Mouse (Mus musculus) gastrocnemius, postnatal 10 days (tissue): ENCODE data around the gene Eipr1. TPM values are rescaled to one million over a fixed set of nuclear protein-coding genes. Genes with fewer than 3 reads are reported as not detected.

Experiments
- DNase-seq: peaks from one replicate; pipeline ENCODE4 v3.0.0; 2021; ENCODE audit warnings: mixed read lengths
- total RNA-seq, 2 experiments: library from RNA; stranded (reverse); gene quantifications; 2 replicates each; pipeline ENCODE4 v1.2.3; 2021

Gene Eipr1
- total RNA-seq, 2 experiments from 2014 or later = 6.4 to 6.9 TPM

GRCm38 (mm10) chr12:28817891-28818290, 66.3 kb downstream of the Eipr1 start:
- no peak for DNase-seq

GRCm38 (mm10) chr12:28823518-28823917, 71.9 kb downstream of the Eipr1 start:
- no peak for DNase-seq

GRCm38 (mm10) chr12:28829502-28829901, 77.9 kb downstream of the Eipr1 start:
- no peak for DNase-seq

- DNase-seq = no peak
These were observed 78.9 kb downstream of the Eipr1 start for GRCm38 (mm10) chr12:28830471-28830870.

GRCm38 (mm10) chr12:28831066-28831733, 79.6 kb downstream of the Eipr1 start:
- DNase-seq = peak; percentile 57

- no peak for DNase-seq
These were observed 82.7 kb downstream of the Eipr1 start for GRCm38 (mm10) chr12:28834266-28834665.

- DNase-seq = no peak
These were observed 84.1 kb downstream of the Eipr1 start for GRCm38 (mm10) chr12:28835683-28836082.

- no peak for DNase-seq
These were observed 86.7 kb downstream of the Eipr1 start for GRCm38 (mm10) chr12:28838268-28838667.

- DNase-seq = no peak
These were observed 87.4 kb downstream of the Eipr1 start for GRCm38 (mm10) chr12:28838971-28839370.

- no peak for DNase-seq
These were observed 89.6 kb downstream of the Eipr1 start for GRCm38 (mm10) chr12:28841179-28841698.

GRCm38 (mm10) chr12:28845811-28846210, 94.2 kb downstream of the Eipr1 start:
- DNase-seq = no peak

GRCm38 (mm10) chr12:28847401-28847800, 95.8 kb downstream of the Eipr1 start:
- no peak for DNase-seq

GRCm38 (mm10) chr12:28848726-28849612, 97.4 kb downstream of the Eipr1 start:
- no peak for DNase-seq

- DNase-seq = no peak
These were observed 108.1 kb downstream of the Eipr1 start for GRCm38 (mm10) chr12:28859495-28860263.

- no peak for DNase-seq
These were observed 108.6 kb downstream of the Eipr1 start for GRCm38 (mm10) chr12:28860264-28860560.

GRCm38 (mm10) chr12:28863260-28863659, 111.7 kb downstream of the Eipr1 start:
- no peak for DNase-seq

- peak; percentile 35 for DNase-seq
These were observed 114.5 kb downstream of the Eipr1 start for GRCm38 (mm10) chr12:28866121-28866520.

- DNase-seq = no peak
These were observed 117.2 kb downstream of the Eipr1 start for GRCm38 (mm10) chr12:28868794-28869193.

- DNase-seq = no peak
These were observed 120.7 kb downstream of the Eipr1 start for GRCm38 (mm10) chr12:28872271-28872670.

- DNase-seq = no peak
These were observed 123.2 kb downstream of the Eipr1 start for GRCm38 (mm10) chr12:28874781-28875251.

- no peak for DNase-seq
These were observed 123.9 kb downstream of the Eipr1 start for GRCm38 (mm10) chr12:28875471-28875870.

GRCm38 (mm10) chr12:28880471-28880870, 128.9 kb downstream of the Eipr1 start:
- no peak for DNase-seq

GRCm38 (mm10) chr12:28887712-28888111, 136.1 kb downstream of the Eipr1 start:
- no peak for DNase-seq
